Mouse (Mus musculus) limb, embryonic 14.5 days (tissue): ENCODE measurements around the gene Smyd3. TPM values are rescaled to one million over a fixed set of nuclear protein-coding genes. Genes with fewer than 3 reads are reported as not detected.

ENCODE experiments used
- ATAC-seq: fragments of 200-750 bp; cut with Nextera tagmentation; 2 replicates; pipeline ENCODE4 v1.8.0; 2017; ENCODE audit warnings: low read depth, moderate number of reproducible peaks, moderate TSS enrichment; ENCODE audit not compliant: low FRiP score
- DNase-seq: peaks from one replicate; pipeline ENCODE4 v3.0.0-alpha.2; 2015; ENCODE audit warnings: low spot score
- H3K27ac ChIP-seq: fragments of 300-500 bp; sonication (generic); replicated peaks from 2 replicates; pipeline ENCODE4 v1.5.1; 2014; ENCODE audit warnings: low read depth, mild to moderate bottlenecking, low read length, moderate library complexity, mixed read lengths
- H3K27me3 ChIP-seq: fragments of 300-500 bp; sonication (generic); 2 replicates; pipeline ENCODE4 v1.6.1; 2014; ENCODE audit warnings: low read length, mixed read lengths; ENCODE audit not compliant: control insufficient read depth, insufficient read depth
- H3K36me3 ChIP-seq: fragments of 300-500 bp; sonication (generic); 2 replicates; pipeline ENCODE4 v1.6.1; 2014; ENCODE audit warnings: mild to moderate bottlenecking, low read length, moderate library complexity, mixed read lengths; ENCODE audit not compliant: control insufficient read depth, insufficient read depth
- H3K4me1 ChIP-seq: fragments of 300-500 bp; sonication (generic); 2 replicates; pipeline ENCODE4 v1.6.1; 2014; ENCODE audit warnings: antibody characterized with exemption, low read length, mixed read lengths; ENCODE audit not compliant: control insufficient read depth, insufficient read depth
- H3K4me2 ChIP-seq: fragments of 300-500 bp; sonication (generic); replicated peaks from 2 replicates; pipeline ENCODE4 v1.6.1; 2014; ENCODE audit warnings: low read depth, mild to moderate bottlenecking, low read length, moderate library complexity; ENCODE audit not compliant: severe bottlenecking
- H3K4me3 ChIP-seq: fragments of 300-500 bp; sonication (generic); replicated peaks from 2 replicates; pipeline ENCODE4 v1.5.1; 2014; ENCODE audit warnings: low read length
- H3K9ac ChIP-seq: fragments of 300-500 bp; sonication (generic); 2 replicates; pipeline ENCODE4 v1.6.1; 2014; ENCODE audit warnings: mild to moderate bottlenecking, low read depth, low read length, moderate library complexity; ENCODE audit not compliant: severe bottlenecking
- H3K9me3 ChIP-seq: fragments of 300-500 bp; sonication (generic); 2 replicates; pipeline ENCODE4 v1.6.1; 2016; ENCODE audit warnings: low read length; ENCODE audit not compliant: control insufficient read depth
- POLR2A ChIP-seq: fragments of 200-500 bp; IDR thresholded peaks from 2 replicates; pipeline ENCODE4 v1.8.0; 2012; ENCODE audit warnings: inconsistent platforms, mild to moderate bottlenecking, moderate library complexity, borderline replicate concordance; ENCODE audit not compliant: insufficient read depth, insufficient read length; ENCODE audit errors: extremely low read depth
- WGBS: fragments of 180-500 bp; shearing (Covaris S2); extraction: QIAGEN DNeasy Blood & Tissue Kit; methylation state at CpG from one replicate; pipeline ENCODE4 v1.1.7; 2014; 5-methylcytosine and 5-hydroxymethylcytosine counted together
- polyA plus RNA-seq, 2 experiments: library from polyadenylated mRNA; depleted of rRNA in 1 of 2; stranded (reverse) in 1 of 2; unstranded in 1 of 2; fragments of >200 nt; fragmentation: Nextera tagmentation in 1 of 2; extraction: Ambion mirVana in 1 of 2; gene quantifications; 2 replicates each; pipeline versions ENCODE4 v1.2.1 to v1.2.3; 2012 to 2014

Smyd3 gene
- polyA plus RNA-seq, 2 experiments = 9.8 to 21.5 TPM

DNA sequence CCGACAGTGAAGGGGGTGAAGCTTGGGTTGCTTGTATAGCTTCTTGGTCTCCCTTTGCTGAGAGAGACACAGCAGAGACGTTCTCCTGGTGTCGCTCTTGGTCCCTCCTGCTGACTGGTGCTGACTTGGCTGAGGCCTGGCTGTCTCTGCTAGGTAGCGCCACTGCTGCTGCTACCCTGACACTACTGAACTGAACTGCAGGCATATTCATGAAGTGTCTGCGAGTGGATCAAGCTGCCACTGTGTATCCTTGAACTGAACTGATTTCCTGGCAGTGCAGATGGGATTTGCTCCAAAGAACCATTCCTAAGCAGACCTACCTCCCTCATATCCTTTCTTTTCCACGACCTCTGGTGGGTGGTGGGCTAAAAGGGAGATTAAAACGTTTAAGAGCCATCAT, 523.6 kb downstream of the Smyd3 start:
- Histone ChIP-seq H3K9ac (no peak overlapping the region), H3K4me2 (no peak overlapping the region), H3K27ac (no peak overlapping the region), H3K4me3 (no peak overlapping the region), H3K4me1 (peaks cover 13% of the 10 kb centered on the region; the same call in 1 of the 2 replicates), H3K27me3 (no peaks in the 10 kb centered on the region), H3K36me3 (no peaks in the 10 kb centered on the region), H3K9me3 (no peaks in the 10 kb centered on the region)
- TF ChIP-seq POLR2A = no peak
- WGBS = 60% methylated on average over 7 of the region's 7 CpGs
- DNase-seq (no peak), ATAC-seq (no peak)

DNA sequence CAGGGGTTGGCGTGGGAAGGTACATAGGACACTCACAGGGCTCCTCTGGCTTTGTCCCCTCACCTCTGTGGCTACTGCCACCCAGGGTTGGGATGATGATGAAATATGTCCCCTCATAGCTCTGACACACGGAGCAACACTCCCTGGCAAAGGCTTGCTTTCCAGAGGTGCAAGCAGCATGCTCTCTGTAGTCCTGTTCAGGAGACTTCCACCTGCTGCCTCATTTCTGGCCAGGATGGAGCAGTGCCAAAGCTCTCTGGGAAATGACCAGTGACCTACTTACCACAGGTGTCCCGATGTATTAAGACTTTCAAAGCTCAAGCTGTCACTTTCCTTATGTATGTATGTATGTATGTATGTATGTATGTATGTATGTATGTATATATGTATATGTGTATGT, 525.3 kb downstream of the Smyd3 start:
- H3K4me1 ChIP-seq = peaks cover 7% of the 10 kb centered on the region; the same call in 1 of the 2 replicates
- ATAC-seq (no peak), DNase-seq (no peak)
- no peak overlapping the region for H3K4me3 ChIP-seq
- 85% methylated on average over 3 of the region's 3 CpGs for WGBS
- H3K9me3 ChIP-seq = no peaks in the 10 kb centered on the region
- H3K36me3 ChIP-seq = no peaks in the 10 kb centered on the region
- no peak overlapping the region for H3K9ac ChIP-seq
- no peaks in the 10 kb centered on the region for H3K27me3 ChIP-seq
- no peak for TF ChIP-seq POLR2A
- H3K27ac ChIP-seq = no peak overlapping the region
- H3K4me2 ChIP-seq = no peak overlapping the region

DNA sequence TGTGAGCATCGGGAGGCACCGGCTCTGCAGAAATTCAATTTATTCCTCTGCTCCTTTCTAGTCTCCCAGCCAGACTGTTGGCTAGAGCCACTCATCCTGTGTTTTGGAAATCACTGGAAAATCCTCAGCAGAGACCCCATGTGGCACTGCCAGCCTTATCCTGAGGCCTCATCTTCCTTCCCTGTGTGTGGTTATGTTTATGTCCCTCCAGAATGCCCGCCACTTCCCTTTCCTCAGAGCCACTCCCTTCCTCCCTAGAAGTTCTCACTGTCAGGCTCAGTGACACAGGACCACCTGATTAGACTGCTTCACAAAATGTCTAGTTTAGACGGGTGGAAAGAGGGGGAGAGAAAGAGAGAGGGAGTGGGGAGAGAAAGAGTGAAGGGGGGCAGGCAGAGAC, 526.4 kb downstream of the Smyd3 start:
- no peak overlapping the region for H3K4me2 ChIP-seq
- no peak overlapping the region for H3K9ac ChIP-seq
- no peaks in the 10 kb centered on the region for H3K9me3 ChIP-seq
- H3K4me1 ChIP-seq = 0 out of 2 replicates have a peak, but pooled peaks cover 2% of the 10 kb centered on the region
- TF ChIP-seq POLR2A = no peak
- no peaks in the 10 kb centered on the region for H3K27me3 ChIP-seq
- H3K27ac ChIP-seq = no peak overlapping the region
- H3K4me3 ChIP-seq = no peak overlapping the region
- WGBS = 49% methylated on average over 4 of the region's 4 CpGs
- no peak for DNase-seq
- no peaks in the 10 kb centered on the region for H3K36me3 ChIP-seq
- no peak for ATAC-seq

DNA sequence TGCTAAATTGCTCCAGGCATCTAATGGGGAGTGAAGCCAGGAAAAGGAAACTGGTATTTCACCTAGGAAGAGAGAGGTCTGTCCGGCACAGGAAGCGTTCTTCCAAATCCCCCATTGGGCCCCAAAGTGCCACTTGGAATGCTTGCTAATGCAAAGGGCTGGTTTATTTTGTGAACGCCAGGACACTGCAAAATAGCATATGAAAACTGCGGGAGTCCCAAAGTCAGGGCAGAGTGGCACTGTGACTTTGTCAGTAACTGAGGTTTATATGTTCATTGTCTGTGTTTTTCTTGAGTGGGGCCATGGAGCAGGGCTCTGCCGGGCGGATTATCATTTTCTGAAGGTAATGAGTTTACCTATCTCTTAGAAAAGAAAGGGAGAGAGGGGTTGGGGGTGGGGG, 526.8 kb downstream of the Smyd3 start:
- no peaks in the 10 kb centered on the region for H3K36me3 ChIP-seq
- no peaks in the 10 kb centered on the region for H3K9me3 ChIP-seq
- no peaks in the 10 kb centered on the region for H3K27me3 ChIP-seq
- H3K9ac ChIP-seq = no peak overlapping the region
- DNase-seq (no peak), ATAC-seq (no peak)
- no peak overlapping the region for H3K4me2 ChIP-seq
- WGBS = 67% methylated on average over 6 of the region's 6 CpGs
- no peak overlapping the region for H3K4me3 ChIP-seq
- no peak overlapping the region for H3K27ac ChIP-seq
- TF ChIP-seq POLR2A = no peak
- 0 out of 2 replicates have a peak, but pooled peaks cover 2% of the 10 kb centered on the region for H3K4me1 ChIP-seq

DNA sequence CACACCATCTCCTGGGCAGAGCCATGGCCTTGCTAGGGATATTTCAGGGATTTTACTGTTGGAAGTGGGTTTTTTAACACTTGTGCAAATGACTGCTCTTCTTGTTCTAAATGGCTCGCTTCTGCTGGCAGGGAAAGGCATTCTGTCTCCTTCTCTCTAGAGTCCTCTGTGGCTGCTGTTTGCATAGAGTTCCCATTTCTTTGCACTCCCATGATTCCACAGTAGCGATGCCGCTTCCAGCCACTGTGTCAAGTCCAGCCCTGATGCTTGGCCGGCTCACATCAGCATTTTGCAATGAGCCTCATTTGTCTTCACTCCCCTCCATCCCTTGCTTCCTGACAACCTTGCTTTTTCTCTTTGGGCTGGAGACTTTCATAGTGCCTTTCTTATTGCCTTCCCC, 528.4 kb downstream of the Smyd3 start:
- Histone ChIP-seq H3K4me3 (no peak overlapping the region), H3K4me2 (no peak overlapping the region), H3K27ac (no peak overlapping the region), H3K36me3 (no peaks in the 10 kb centered on the region), H3K9ac (no peak overlapping the region), H3K27me3 (no peaks in the 10 kb centered on the region), H3K4me1 (0 out of 2 replicates have a peak, but pooled peaks cover 2% of the 10 kb centered on the region), H3K9me3 (no peaks in the 10 kb centered on the region)
- 78% methylated on average over 4 of the region's 4 CpGs for WGBS
- no peak for ATAC-seq
- no peak for TF ChIP-seq POLR2A
- DNase-seq = no peak

DNA sequence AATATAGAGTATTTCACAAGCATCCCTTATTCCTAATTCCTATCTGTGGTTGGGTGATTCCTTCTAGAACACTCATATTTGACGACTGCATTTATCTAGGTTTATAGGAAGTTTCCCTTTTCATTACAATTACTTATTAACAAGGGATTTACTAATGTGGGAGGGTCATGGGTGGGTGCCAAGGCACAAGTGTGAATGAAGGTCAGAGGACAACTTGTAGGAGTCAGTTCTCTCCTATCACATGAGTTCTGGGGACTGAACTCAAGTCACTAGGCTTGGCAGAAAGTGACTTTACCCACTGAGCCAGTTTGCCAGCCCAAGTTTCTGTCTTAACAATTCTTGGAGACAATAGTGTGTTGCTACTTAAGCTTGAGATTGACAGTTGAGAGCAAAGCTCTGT, 529.7 kb downstream of the Smyd3 start:
- ATAC-seq (no peak), DNase-seq (no peak)
- WGBS = 80% methylated on average over 1 of the region's 1 CpGs
- 0 out of 2 replicates have a peak, but pooled peaks cover 2% of the 10 kb centered on the region for H3K4me1 ChIP-seq
- TF ChIP-seq POLR2A = no peak
- no peaks in the 10 kb centered on the region for H3K9me3 ChIP-seq
- no peak overlapping the region for H3K4me3 ChIP-seq
- H3K9ac ChIP-seq = no peak overlapping the region
- no peaks in the 10 kb centered on the region for H3K36me3 ChIP-seq
- H3K27ac ChIP-seq = no peak overlapping the region
- no peak overlapping the region for H3K4me2 ChIP-seq
- H3K27me3 ChIP-seq = no peaks in the 10 kb centered on the region
